Mouse (Mus musculus): Measurements from ENCODE around the gene Gm14226. TPM values are rescaled to one million over a fixed set of nuclear protein-coding genes. Genes with fewer than 3 reads are reported as not detected.
A peak's percentile ranks its signal among the peaks of the same experiment; 100 is the strongest.
"Not testable (repeated sequence)": the region's sequence is repeated elsewhere in the genome, so short reads cannot be mapped to it uniquely, and the experiment has no call there.

The Gm14226 gene
- polyA plus RNA-seq, 1 experiment from 2014 or later: 12.6 TPM

GRCm38 (mm10) chr2:155019673-155020072 lies 1.6 kb downstream of the Gm14226 start:
- Histone ChIP-seq H3K27me3 (ENCODE audit: insufficient read depth, poor library complexity, severe bottlenecking) (peaks cover 9% of the 10 kb centered on the region; the same call in 1 of the 2 replicates), H3K36me3 (no peaks in the 10 kb centered on the region), H3K9me3 (no peaks in the 10 kb centered on the region), H3K4me3 (peak overlapping the region; percentile 68), H3K4me1 (no peaks in the 10 kb centered on the region; the same call in 1 of the 2 replicates), H3K27ac (peak overlapping the region; percentile 80)
- peak; percentile 91 for DNase-seq (ENCODE audit: low spot score)
- under 1% methylated on average over 22 of the region's 22 CpGs for WGBS

- H3K27me3 ChIP-seq (ENCODE audit: insufficient read depth, poor library complexity, severe bottlenecking); H3K27ac ChIP-seq; H3K9me3 ChIP-seq; H3K36me3 ChIP-seq; H3K4me1 ChIP-seq; H3K4me3 ChIP-seq; DNase-seq (ENCODE audit: low spot score): not testable (repeated sequence)
- WGBS: 26% methylated on average over 20 of the region's 20 CpGs
These were observed 2.3 kb downstream of the Gm14226 start for GRCm38 (mm10) chr2:155020247-155020826.

DNA sequence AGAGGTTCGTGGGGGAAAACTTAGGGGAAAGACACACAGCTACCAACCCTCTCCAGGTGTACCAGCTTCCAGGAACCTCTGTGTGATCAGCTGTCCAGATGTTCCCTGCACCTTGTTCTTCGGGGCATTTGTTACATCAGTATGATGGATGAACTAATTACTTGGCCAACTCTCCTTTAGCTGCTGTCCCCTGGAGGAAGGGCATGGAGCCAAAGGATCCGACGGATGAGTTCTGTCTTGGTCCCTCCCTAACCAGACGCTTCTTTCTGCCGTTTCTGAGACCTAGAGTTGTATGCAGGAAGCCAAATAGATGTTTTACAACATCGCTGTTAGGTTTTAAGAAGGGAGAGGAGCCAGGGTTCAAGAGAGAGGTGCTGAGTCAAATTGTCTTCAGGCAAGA lies 12.8 kb downstream of the Gm14226 start:
- WGBS: 69% methylated on average over 7 of the region's 7 CpGs

GRCm38 (mm10) chr2:155032938-155033710 lies 15.1 kb downstream of the Gm14226 start:
- no peaks in the 10 kb centered on the region for H3K27me3 ChIP-seq (ENCODE audit: insufficient read depth, poor library complexity, severe bottlenecking)
- WGBS: 36% methylated on average over 19 of the region's 19 CpGs
- no peak overlapping the region for H3K27ac ChIP-seq
- no peak overlapping the region for H3K4me3 ChIP-seq
- H3K36me3 ChIP-seq: no peaks in the 10 kb centered on the region
- H3K4me1 ChIP-seq: peaks cover 10% of the 10 kb centered on the region; the same call in 1 of the 2 replicates
- 0 out of 2 replicates have a peak, but pooled peaks cover 2% of the 10 kb centered on the region for H3K9me3 ChIP-seq
- DNase-seq (ENCODE audit: low spot score): no peak

More for the DNA sequence above, 12.8 kb downstream of the Gm14226 start:
- H3K36me3 ChIP-seq: no peaks in the 10 kb centered on the region
- H3K4me3 ChIP-seq: no peak overlapping the region
- no peaks in the 10 kb centered on the region for H3K27me3 ChIP-seq (ENCODE audit: insufficient read depth, poor library complexity, severe bottlenecking)
- no peak for DNase-seq (ENCODE audit: low spot score)
- no peak overlapping the region for H3K27ac ChIP-seq
- H3K9me3 ChIP-seq: 0 out of 2 replicates have a peak, but pooled peaks cover 2% of the 10 kb centered on the region
- peaks cover 10% of the 10 kb centered on the region; the same call in 1 of the 2 replicates for H3K4me1 ChIP-seq

- peaks cover 4% of the 10 kb centered on the region for H3K4me1 ChIP-seq
- WGBS: 66% methylated on average over 4 of the region's 4 CpGs
- no peak overlapping the region for H3K4me3 ChIP-seq
- H3K9me3 ChIP-seq: no peaks in the 10 kb centered on the region
- H3K27ac ChIP-seq: no peak overlapping the region
- DNase-seq (ENCODE audit: low spot score): no peak
- no peaks in the 10 kb centered on the region for H3K27me3 ChIP-seq (ENCODE audit: insufficient read depth, poor library complexity, severe bottlenecking)
- no peaks in the 10 kb centered on the region for H3K36me3 ChIP-seq
These were observed 21.9 kb downstream of the Gm14226 start for GRCm38 (mm10) chr2:155039956-155040355.

DNA sequence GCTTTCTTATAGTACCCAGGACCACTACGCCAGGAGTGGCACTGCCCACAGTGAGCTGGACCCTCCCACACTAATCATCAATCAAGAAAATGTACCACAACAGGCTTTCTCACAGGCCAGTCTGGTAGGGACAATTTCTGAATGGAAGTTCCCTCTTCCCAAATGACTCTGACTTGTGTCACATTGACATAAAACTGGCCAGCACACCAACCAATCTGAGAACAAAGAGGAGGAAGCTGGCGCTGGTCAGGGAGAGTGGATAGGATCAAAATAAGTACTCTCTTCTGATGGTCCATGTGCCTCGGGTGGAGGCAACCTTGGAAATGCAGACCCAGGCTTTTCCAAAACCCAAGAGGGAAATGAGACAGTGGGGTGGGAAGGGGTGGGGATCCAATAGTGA lies 26.5 kb downstream of the Gm14226 start:
- no peak overlapping the region for H3K4me3 ChIP-seq
- H3K36me3 ChIP-seq: no peaks in the 10 kb centered on the region
- 60% methylated on average over 3 of the region's 3 CpGs for WGBS
- no peak for DNase-seq (ENCODE audit: low spot score)
- H3K27ac ChIP-seq: no peak overlapping the region
- no peaks in the 10 kb centered on the region for H3K9me3 ChIP-seq
- no peaks in the 10 kb centered on the region for H3K27me3 ChIP-seq (ENCODE audit: insufficient read depth, poor library complexity, severe bottlenecking)
- peaks cover 4% of the 10 kb centered on the region for H3K4me1 ChIP-seq

GRCm38 (mm10) chr2:155045075-155045474 lies 27.0 kb downstream of the Gm14226 start:
- H3K27ac ChIP-seq: no peak overlapping the region
- no peaks in the 10 kb centered on the region for H3K27me3 ChIP-seq (ENCODE audit: insufficient read depth, poor library complexity, severe bottlenecking)
- no peaks in the 10 kb centered on the region for H3K36me3 ChIP-seq
- H3K4me1 ChIP-seq: peaks cover 7% of the 10 kb centered on the region
- DNase-seq (ENCODE audit: low spot score): no peak
- 69% methylated on average over 3 of the region's 3 CpGs for WGBS
- H3K4me3 ChIP-seq: no peak overlapping the region
- H3K9me3 ChIP-seq: no peaks in the 10 kb centered on the region

- H3K36me3 ChIP-seq: no peaks in the 10 kb centered on the region
- 79% methylated on average over 2 of the region's 2 CpGs for WGBS
- no peaks in the 10 kb centered on the region for H3K9me3 ChIP-seq
- H3K27ac ChIP-seq: no peak overlapping the region
- H3K4me1 ChIP-seq: peaks cover 16% of the 10 kb centered on the region
- no peak overlapping the region for H3K4me3 ChIP-seq
- no peaks in the 10 kb centered on the region for H3K27me3 ChIP-seq (ENCODE audit: insufficient read depth, poor library complexity, severe bottlenecking)
- no peak for DNase-seq (ENCODE audit: low spot score)
These were observed 28.7 kb downstream of the Gm14226 start for GRCm38 (mm10) chr2:155046803-155047202.

DNA sequence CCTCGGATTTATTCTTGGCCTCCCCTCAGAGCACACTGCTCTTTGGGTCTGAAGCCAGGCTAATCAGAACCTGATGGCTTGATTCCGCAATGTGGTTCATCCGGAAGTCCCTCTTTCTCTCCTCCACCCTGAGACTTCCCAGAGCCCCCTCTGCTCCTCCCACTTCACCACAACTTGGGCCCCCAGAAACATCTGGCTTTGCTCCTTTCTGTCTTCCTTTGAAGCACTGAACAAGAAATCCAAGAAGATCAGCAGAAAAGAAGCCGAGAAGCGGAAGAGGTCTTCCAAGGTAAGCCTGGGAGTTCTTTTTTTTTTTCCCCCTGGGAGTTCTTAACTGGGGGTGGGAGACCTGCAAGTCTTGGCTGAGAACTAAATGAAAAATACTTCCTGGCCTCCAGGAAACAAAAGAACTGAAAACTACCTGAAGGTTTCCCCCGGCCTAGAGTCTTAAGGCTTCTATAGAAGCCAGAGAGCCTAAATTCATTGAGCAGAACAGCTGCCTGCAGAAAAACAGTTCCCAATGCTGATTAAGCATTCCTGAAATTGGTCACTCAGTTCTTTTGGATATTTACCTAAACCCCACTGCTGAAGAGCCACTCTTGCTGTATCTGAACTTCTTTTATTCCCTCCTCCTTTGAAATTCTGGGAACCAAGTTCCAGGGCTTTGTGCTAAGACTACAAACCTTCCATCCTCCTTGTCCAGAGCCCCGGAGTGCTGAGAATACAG lies 29.5 kb downstream of the Gm14226 start:
- peak overlapping the region; percentile 10; the same call in 1 of the 2 replicates for H3K27ac ChIP-seq
- H3K36me3 ChIP-seq: no peaks in the 10 kb centered on the region
- no peaks in the 10 kb centered on the region for H3K27me3 ChIP-seq (ENCODE audit: insufficient read depth, poor library complexity, severe bottlenecking)
- 49% methylated on average over 7 of the region's 7 CpGs for WGBS
- DNase-seq (ENCODE audit: low spot score): no peak
- H3K4me1 ChIP-seq: peaks cover 23% of the 10 kb centered on the region
- H3K4me3 ChIP-seq: no peak overlapping the region
- H3K9me3 ChIP-seq: no peaks in the 10 kb centered on the region

- 27% methylated on average over 5 of the region's 5 CpGs for WGBS
- H3K27me3 ChIP-seq (ENCODE audit: insufficient read depth, poor library complexity, severe bottlenecking): no peaks in the 10 kb centered on the region
- H3K9me3 ChIP-seq: no peaks in the 10 kb centered on the region
- peak overlapping the region; percentile 90 for H3K27ac ChIP-seq
- no peak for DNase-seq (ENCODE audit: low spot score)
- peaks cover 19% of the 10 kb centered on the region for H3K4me1 ChIP-seq
- H3K4me3 ChIP-seq: peak overlapping the region; percentile 68
- H3K36me3 ChIP-seq: no peaks in the 10 kb centered on the region
These were observed 32.0 kb downstream of the Gm14226 start for GRCm38 (mm10) chr2:155050108-155050503.

- Histone ChIP-seq H3K36me3 (no peaks in the 10 kb centered on the region), H3K4me3 (peak overlapping the region; percentile 68), H3K27me3 (ENCODE audit: insufficient read depth, poor library complexity, severe bottlenecking) (no peaks in the 10 kb centered on the region), H3K9me3 (no peaks in the 10 kb centered on the region), H3K27ac (peak overlapping the region; percentile 90), H3K4me1 (peaks cover 19% of the 10 kb centered on the region)
- DNase-seq (ENCODE audit: low spot score): peak; percentile 98
- WGBS: 2% methylated on average over 45 of the region's 45 CpGs
These were observed 32.6 kb downstream of the Gm14226 start for GRCm38 (mm10) chr2:155050504-155051236.

DNA sequence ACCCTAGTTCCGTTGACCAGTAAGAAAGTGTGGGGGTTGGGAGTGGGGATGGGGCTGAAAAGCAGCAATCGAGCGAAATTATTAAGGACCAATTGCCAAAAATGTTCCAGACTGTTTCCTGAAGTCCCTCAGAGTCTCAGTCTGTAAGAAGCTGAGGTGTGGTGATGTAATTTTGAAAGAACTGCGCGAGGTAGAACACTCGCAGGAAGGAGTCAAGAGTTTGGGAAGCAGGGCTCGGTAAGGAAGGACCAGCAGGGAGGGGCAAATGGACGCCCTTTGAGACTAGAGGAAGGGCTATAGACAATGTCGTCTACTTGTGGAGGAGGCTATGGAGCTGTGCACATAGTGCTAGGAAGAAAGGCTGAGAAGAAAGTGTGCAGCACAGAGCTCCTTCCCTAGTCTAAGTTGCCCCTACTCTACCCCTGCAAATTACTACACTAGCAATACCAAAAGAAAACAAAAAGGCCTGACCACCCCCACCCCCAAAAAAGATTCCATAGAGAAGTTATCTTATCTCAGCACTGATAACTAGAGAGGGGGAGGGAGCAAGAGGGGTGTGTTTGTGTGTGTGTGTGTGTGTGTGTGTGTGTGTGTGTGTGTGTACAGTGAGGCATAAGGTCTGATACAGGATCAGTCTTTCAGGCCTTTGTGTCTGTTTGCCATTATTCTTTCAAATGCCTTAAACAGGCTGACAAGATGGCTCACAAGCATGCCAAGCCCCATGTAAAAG lies 33.7 kb downstream of the Gm14226 start:
- Histone ChIP-seq H3K36me3 (no peaks in the 10 kb centered on the region), H3K9me3 (no peaks in the 10 kb centered on the region), H3K4me1 (peaks cover 19% of the 10 kb centered on the region), H3K4me3 (peak overlapping the region; percentile 68), H3K27me3 (ENCODE audit: insufficient read depth, poor library complexity, severe bottlenecking) (no peaks in the 10 kb centered on the region), H3K27ac (peak overlapping the region; percentile 90)
- WGBS: 12% methylated on average over 9 of the region's 9 CpGs
- no peak for DNase-seq (ENCODE audit: low spot score)
